Mouse (Mus musculus) natural killer cell, adult 2 months (primary cell): ENCODE measurements around the gene Marc2.

Experiments
- DNase-seq, 2 experiments: peaks; one replicate each; pipeline ENCODE4 v3.0.0; 2022; ENCODE audit warnings: low spot score in 2 of 2

Gene Marc2

GRCm38 (mm10) chr1:184808418-184809012 is 37.7 kb downstream of the Marc2 start:
- no peak for DNase-seq

GRCm38 (mm10) chr1:184807627-184808417 is 38.4 kb downstream of the Marc2 start:
- DNase-seq: peak in 1 of 2 experiments; percentile 17

- no peak for DNase-seq
These were observed 39.1 kb downstream of the Marc2 start for GRCm38 (mm10) chr1:184807123-184807522.

- DNase-seq: no peak
These were observed 40.5 kb downstream of the Marc2 start for GRCm38 (mm10) chr1:184805749-184806148.

GRCm38 (mm10) chr1:184793163-184793876 is 52.9 kb downstream of the Marc2 start:
- peak; percentile 62 to 81 for DNase-seq

- peak; percentile 24 to 47 for DNase-seq
These were observed 55.1 kb downstream of the Marc2 start for GRCm38 (mm10) chr1:184791109-184791508.

- peak in 1 of 2 experiments; percentile 30 for DNase-seq
These were observed 59.7 kb downstream of the Marc2 start for GRCm38 (mm10) chr1:184786376-184787151.

- DNase-seq: no peak
These were observed 62.6 kb downstream of the Marc2 start for GRCm38 (mm10) chr1:184783641-184784040.

GRCm38 (mm10) chr1:184782161-184782513 is 64.1 kb downstream of the Marc2 start:
- no peak for DNase-seq

- DNase-seq: no peak
These were observed 64.7 kb downstream of the Marc2 start for GRCm38 (mm10) chr1:184781286-184782160.

- no peak for DNase-seq
These were observed 68.1 kb downstream of the Marc2 start for GRCm38 (mm10) chr1:184778157-184778556.

GRCm38 (mm10) chr1:184777061-184777795 is 69.0 kb downstream of the Marc2 start:
- no peak for DNase-seq

- no peak for DNase-seq
These were observed 71.0 kb downstream of the Marc2 start for GRCm38 (mm10) chr1:184775289-184775688.

GRCm38 (mm10) chr1:184771891-184772249 is 74.4 kb downstream of the Marc2 start:
- no peak for DNase-seq

- peak; percentile 41 to 74 for DNase-seq
These were observed 74.9 kb downstream of the Marc2 start for GRCm38 (mm10) chr1:184771202-184771890.

- no peak for DNase-seq
These were observed 82.4 kb downstream of the Marc2 start for GRCm38 (mm10) chr1:184763866-184764265.
